Mouse (Mus musculus): Measurements from ENCODE around the gene Hdac11. TPM values are rescaled to one million over a fixed set of nuclear protein-coding genes. Genes with fewer than 3 reads are reported as not detected.

Gene Hdac11
- polyA plus RNA-seq, 1 experiment: 18.4 TPM

DNA sequence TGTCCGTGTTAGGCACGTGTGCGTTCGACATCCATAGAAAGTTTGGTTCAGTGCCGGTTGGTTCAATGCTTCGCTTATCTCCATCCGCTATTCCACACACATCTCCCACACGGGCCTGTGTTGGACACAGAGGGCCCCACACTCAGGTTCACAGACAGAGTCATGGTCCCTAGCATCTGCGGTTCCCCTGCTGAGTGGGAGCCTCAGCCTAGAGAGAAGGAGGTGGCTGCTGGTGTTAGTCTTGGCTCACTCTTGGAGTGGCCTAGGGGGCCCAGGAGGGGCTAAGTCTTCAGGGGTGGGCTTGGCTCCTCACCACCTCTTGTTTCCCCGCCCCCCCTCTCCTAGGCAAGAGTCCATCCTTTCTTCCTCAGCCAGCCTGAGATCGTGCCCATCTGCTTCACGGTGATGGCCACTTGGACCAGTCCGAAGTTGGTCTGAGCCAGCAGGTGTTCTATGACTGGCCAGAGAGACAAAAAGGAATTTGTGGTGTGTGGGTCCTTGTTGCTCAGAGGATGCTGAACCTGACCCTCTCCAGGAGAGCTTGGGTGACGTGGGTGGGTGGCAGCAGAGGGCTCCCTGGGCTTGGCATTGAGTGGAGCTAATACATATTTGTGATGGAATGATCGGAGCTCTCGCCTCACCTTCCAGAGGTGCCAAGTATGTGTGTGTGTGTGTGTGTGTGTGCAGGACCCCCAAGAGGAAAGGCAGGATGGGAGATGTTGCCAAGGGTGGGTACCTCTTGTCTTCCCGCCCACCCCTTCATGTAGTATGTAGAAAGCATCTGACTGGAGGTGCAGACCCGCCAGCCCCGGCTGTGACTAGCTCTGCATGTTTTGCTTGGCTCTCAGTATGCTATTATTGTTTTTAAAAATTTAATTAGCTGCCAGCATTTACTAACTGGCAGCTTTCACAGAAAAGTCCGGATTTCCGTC lies 57.1 kb downstream of the Hdac11 start:
- 51% methylated on average over 21 of the region's 21 CpGs for WGBS
- no peak overlapping the region for H3K4me3 ChIP-seq (replicated peaks; ENCODE audit: extremely low read depth, low read depth, low read length)
- H3K4me1 ChIP-seq (ENCODE audit: control insufficient read depth, insufficient read depth, low read length): no peaks in the 10 kb centered on the region; the same call in 1 of the 2 replicates
- DNase-seq: no peak
- TF ChIP-seq CTCF (IDR thresholded peaks at IDR 0.05; ENCODE audit: insufficient read depth, low read length): no peak
- TF ChIP-seq POLR2A (IDR thresholded peaks at IDR 0.05; ENCODE audit: borderline replicate concordance, extremely low read depth, low read depth, low read length): no peak

DNA sequence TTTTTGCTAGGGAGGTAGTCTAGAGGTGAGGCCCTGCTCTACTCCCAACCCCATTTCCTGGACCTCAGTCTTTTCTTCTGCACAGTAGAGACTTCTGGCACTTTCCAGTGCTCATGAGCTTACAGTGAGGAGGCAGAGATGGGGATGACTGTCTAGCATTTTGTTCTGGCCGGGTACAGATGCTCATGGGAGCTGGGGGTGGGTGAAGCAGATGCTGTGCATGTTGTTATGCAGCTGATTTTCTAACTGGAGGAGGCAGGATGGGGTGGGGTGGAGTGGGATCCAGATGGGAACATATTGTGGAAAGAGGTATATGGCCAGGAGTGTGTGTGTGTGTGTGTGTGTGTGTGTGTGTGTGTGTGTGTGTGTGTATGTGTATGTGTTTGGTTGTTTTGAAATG lies 59.0 kb downstream of the Hdac11 start:
- DNase-seq: no peak
- TF ChIP-seq POLR2A (IDR thresholded peaks at IDR 0.05; ENCODE audit: borderline replicate concordance, extremely low read depth, low read depth, low read length) (no peak), CTCF (IDR thresholded peaks at IDR 0.05; ENCODE audit: insufficient read depth, low read length) (no peak)
- 70% methylated on average over 1 of the region's 1 CpGs for WGBS
- Histone ChIP-seq H3K4me1 (ENCODE audit: control insufficient read depth, insufficient read depth, low read length) (no peaks in the 10 kb centered on the region; the same call in 1 of the 2 replicates), H3K4me3 (replicated peaks; ENCODE audit: extremely low read depth, low read depth, low read length) (no peak overlapping the region)

DNA sequence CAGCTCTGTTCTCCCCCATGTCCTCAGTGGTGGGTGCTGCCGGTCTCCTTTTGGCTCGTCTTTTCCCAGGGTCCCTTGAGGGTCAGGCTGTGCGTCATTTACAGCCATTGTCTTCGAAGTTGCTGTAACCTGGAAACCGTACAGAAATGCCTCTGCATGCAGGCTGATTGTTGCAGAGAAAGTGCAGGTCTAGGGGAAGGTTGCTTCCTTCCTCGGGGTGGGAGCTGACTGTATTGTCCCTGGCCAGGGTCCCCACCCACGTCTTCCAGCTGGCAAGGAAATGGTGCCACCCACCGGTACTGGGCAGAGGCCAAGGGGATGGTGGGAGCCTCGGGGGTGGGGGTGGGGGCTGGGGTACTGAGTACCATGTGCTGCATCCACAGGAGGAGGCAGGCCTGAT lies 62.0 kb downstream of the Hdac11 start:
- no peak for DNase-seq
- no peak overlapping the region for H3K4me3 ChIP-seq (replicated peaks; ENCODE audit: extremely low read depth, low read depth, low read length)
- H3K4me1 ChIP-seq (ENCODE audit: control insufficient read depth, insufficient read depth, low read length): no peaks in the 10 kb centered on the region
- no peak for TF ChIP-seq CTCF (IDR thresholded peaks at IDR 0.05; ENCODE audit: insufficient read depth, low read length)
- WGBS: 26% methylated on average over 9 of the region's 9 CpGs

DNA sequence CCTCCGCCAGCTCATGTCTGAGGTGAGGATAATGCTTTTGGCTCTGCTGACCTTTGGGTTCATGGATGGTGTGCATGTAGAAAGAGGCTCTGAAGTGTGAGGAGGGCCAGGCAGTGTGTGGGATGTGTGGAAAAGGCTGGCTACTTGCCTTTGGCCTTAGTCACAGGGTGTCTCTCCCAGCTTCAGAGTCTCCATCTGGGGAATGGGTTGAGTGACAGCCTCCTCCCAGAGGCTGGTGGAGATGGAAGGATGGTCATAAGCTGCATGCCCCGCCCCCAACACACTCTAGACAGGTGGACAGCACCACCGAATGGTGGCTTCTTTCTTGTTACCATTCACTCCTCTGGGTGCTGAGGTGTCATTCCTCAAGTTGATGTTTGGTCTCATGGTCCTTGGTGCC lies 62.4 kb downstream of the Hdac11 start:
- Histone ChIP-seq H3K4me3 (replicated peaks; ENCODE audit: extremely low read depth, low read depth, low read length) (no peak overlapping the region), H3K4me1 (ENCODE audit: control insufficient read depth, insufficient read depth, low read length) (no peaks in the 10 kb centered on the region)
- TF ChIP-seq CTCF (IDR thresholded peaks at IDR 0.05; ENCODE audit: insufficient read depth, low read length): no peak
- no peak for TF ChIP-seq POLR2A (IDR thresholded peaks at IDR 0.05; ENCODE audit: borderline replicate concordance, extremely low read depth, low read depth, low read length)
- no peak for DNase-seq
- 70% methylated on average over 3 of the region's 3 CpGs for WGBS

DNA sequence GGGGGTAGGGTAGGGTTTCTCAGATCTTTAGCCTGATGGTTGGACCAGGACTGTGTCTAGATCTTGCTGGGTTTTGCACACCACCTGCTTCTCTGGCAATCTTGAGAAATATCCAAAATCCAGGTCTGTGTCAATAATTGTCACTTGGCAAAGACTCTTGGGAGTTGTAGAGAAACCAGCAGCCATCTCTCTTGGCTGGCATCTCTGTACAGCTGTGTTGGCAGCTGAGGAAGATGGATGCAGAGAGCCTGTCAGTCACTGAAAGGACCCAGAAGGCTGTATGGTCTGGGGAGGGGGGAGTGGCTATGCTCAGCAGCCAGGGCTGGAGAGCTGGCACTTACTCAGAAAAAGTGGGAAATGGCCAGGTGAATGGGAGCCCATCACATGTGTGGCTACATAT lies 63.6 kb downstream of the Hdac11 start:
- no peak overlapping the region for H3K4me3 ChIP-seq (replicated peaks; ENCODE audit: extremely low read depth, low read depth, low read length)
- TF ChIP-seq POLR2A (IDR thresholded peaks at IDR 0.05; ENCODE audit: borderline replicate concordance, extremely low read depth, low read depth, low read length) (no peak), CTCF (IDR thresholded peaks at IDR 0.05; ENCODE audit: insufficient read depth, low read length) (no peak)
- no peaks in the 10 kb centered on the region for H3K4me1 ChIP-seq (ENCODE audit: control insufficient read depth, insufficient read depth, low read length)
- no peak for DNase-seq

DNA sequence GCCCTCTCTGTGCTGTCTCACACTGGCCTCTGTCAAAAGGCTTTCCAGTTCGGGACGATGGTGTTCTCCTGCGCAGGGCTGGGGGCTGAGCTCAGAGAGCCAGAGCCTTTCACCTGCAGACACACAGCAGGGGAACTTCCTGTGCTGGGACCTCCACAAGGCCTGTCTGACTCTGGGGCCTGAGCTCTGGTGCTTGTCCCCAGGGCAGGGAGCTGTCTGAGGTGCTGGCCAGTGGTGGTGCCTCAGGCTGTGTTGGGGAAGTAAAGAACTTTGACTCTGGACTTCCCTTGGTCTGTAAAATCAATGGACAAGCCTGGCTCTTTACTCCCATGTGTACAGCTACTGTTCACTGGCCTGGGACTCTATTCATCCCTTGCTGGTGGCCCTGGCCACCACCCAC lies 64.6 kb downstream of the Hdac11 start:
- TF ChIP-seq POLR2A (IDR thresholded peaks at IDR 0.05; ENCODE audit: borderline replicate concordance, extremely low read depth, low read depth, low read length) (no peak), CTCF (IDR thresholded peaks at IDR 0.05; ENCODE audit: insufficient read depth, low read length) (no peak)
- no peak for DNase-seq
- WGBS: 37% methylated on average over 3 of the region's 3 CpGs
- H3K4me1 ChIP-seq (ENCODE audit: control insufficient read depth, insufficient read depth, low read length): no peaks in the 10 kb centered on the region
- H3K4me3 ChIP-seq (replicated peaks; ENCODE audit: extremely low read depth, low read depth, low read length): no peak overlapping the region

DNA sequence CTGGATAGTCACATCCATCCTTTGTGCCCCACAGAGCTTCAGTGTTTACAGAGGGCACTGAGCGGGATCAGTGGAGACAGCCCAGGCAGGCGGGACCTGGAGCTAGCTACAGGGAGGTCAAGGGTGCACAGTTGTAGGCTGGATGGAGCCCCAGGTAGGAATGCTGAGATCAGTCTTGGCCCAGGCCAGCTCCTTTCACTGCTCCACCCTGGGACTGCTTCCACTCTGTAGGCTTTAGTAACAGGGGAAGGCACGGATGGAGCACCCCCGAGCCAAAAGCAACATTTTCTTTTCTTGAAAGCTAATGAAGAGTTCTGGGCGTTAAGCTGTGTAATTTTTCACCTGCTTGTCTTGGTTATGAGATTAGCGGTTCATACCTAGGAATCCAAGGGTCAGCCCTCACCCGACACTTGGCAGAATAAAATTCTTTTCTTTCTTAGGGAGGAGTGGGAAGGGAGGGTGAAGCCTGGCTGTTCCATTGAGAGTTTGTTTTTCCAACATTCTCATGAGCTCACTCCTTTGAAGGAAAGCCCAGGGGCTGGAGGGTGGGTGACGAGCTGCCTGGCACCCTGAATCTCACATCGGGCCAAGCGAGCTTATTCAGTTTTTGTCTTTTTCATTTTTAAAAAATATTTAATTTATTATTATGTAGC lies 66.4 kb downstream of the Hdac11 start:
- 58% methylated on average over 10 of the region's 10 CpGs for WGBS
- Histone ChIP-seq H3K4me1 (ENCODE audit: control insufficient read depth, insufficient read depth, low read length) (no peaks in the 10 kb centered on the region), H3K4me3 (replicated peaks; ENCODE audit: extremely low read depth, low read depth, low read length) (no peak overlapping the region)
- DNase-seq: no peak
- TF ChIP-seq CTCF (IDR thresholded peaks at IDR 0.05; ENCODE audit: insufficient read depth, low read length): no peak
- no peak for TF ChIP-seq POLR2A (IDR thresholded peaks at IDR 0.05; ENCODE audit: borderline replicate concordance, extremely low read depth, low read depth, low read length)

Other genes with a start within 250 kb of the Hdac11 start
- gene Iqsec1, start 168.0 kb upstream of the Hdac11 start, polyA plus RNA-seq (2012; rRNA removed): 191 and 257 TPM in 2 replicates
- 25.7 and 40.2 TPM in 2 replicates for gene Nup210, start 39.8 kb upstream of the Hdac11 start, polyA plus RNA-seq (2012; rRNA removed)
- 63.0 and 88.3 TPM in 2 replicates for gene Fbln2, start 55.8 kb downstream of the Hdac11 start, polyA plus RNA-seq (2012; rRNA removed)